Comparison of ENCODE assay signal across 19 mouse cellular contexts in genomic region chr19:28336651-28337510, GRCm38 (mm10).
DNase-seq lines count a peak whose midpoint lies in the region; ATAC-seq lines count a peak whose summit lies in the region.
"Had no signal": no experiment of that assay in that cellular context is flagged by ENCODE, and none has a peak within 500 bp of the region (broad histone marks: within the 10 kb centered on the region; RNA-seq: fewer than 3 reads in every experiment).

No protein-coding gene starts in this region.

- WGBS in embryonic facial prominence, embryonic 11.5 days = 59% methylated on average over 4 of the region's 4 CpGs
- WGBS in embryonic facial prominence, embryonic 10.5 days = 62% methylated on average over 4 of the region's 4 CpGs
- 28% methylated on average over 4 of the region's 4 CpGs for WGBS in hindbrain, embryonic 14.5 days
- WGBS in hindbrain, embryonic 12.5 days = 38% methylated on average over 4 of the region's 4 CpGs
- WGBS in midbrain, embryonic 14.5 days = 18% methylated on average over 4 of the region's 4 CpGs

- H3K36me3 ChIP-seq in embryonic facial prominence, embryonic 11.5 days (replicated peaks; ENCODE audit: control insufficient read depth, insufficient read depth, low read depth, low read length) = no peaks in the 10 kb centered on the region
- H3K36me3 ChIP-seq in embryonic facial prominence, embryonic 10.5 days (replicated peaks) = no peaks in the 10 kb centered on the region
- H3K36me3 ChIP-seq in hindbrain, embryonic 14.5 days (replicated peaks; ENCODE audit: control insufficient read depth, insufficient read depth) = no peaks in the 10 kb centered on the region
- no peaks in the 10 kb centered on the region for H3K36me3 ChIP-seq in hindbrain, embryonic 12.5 days
- H3K36me3 ChIP-seq in midbrain, embryonic 14.5 days (ENCODE audit: control insufficient read depth, insufficient read depth, low read length) = no peaks in the 10 kb centered on the region
- H3K36me3 ChIP-seq: embryonic facial prominence, embryonic 13.5 days; heart, embryonic 10.5 days had no signal

- no peak for ATAC-seq in embryonic facial prominence, embryonic 11.5 days (replicated peaks; ENCODE audit: insufficient number of reproducible peaks, low FRiP score, low TSS enrichment, low read depth)
- no peak; the same call in 1 of the 2 replicates for ATAC-seq in hindbrain, embryonic 14.5 days (ENCODE audit: low FRiP score)
- ATAC-seq in hindbrain, embryonic 12.5 days (ENCODE audit: low FRiP score) = no peak
- ATAC-seq in midbrain, embryonic 14.5 days (ENCODE audit: low FRiP score, low TSS enrichment) = no peak
- ATAC-seq: lung, postnatal 0 days had no signal

- H3K4me3 ChIP-seq in embryonic facial prominence, embryonic 11.5 days (ENCODE audit: low read depth, low read length) = no peak overlapping the region
- no peak overlapping the region for H3K4me3 ChIP-seq in embryonic facial prominence, embryonic 10.5 days
- no peak overlapping the region for H3K4me3 ChIP-seq in hindbrain, embryonic 14.5 days (replicated peaks; ENCODE audit: low read length)
- no peak overlapping the region for H3K4me3 ChIP-seq in hindbrain, embryonic 12.5 days
- H3K4me3 ChIP-seq in midbrain, embryonic 14.5 days (replicated peaks; ENCODE audit: low read depth, low read length) = no peak overlapping the region
- H3K4me3 ChIP-seq: embryonic facial prominence, embryonic 13.5 days; heart, embryonic 10.5 days; megakaryocyte, embryonic 14.5 days had no signal

- H3K4me1 ChIP-seq in embryonic facial prominence, embryonic 11.5 days (ENCODE audit: control insufficient read depth, insufficient read depth, low read length) = no peaks in the 10 kb centered on the region
- H3K4me1 ChIP-seq in embryonic facial prominence, embryonic 10.5 days = peaks cover 36% of the 10 kb centered on the region
- peaks cover 24% of the 10 kb centered on the region for H3K4me1 ChIP-seq in hindbrain, embryonic 14.5 days (replicated peaks; ENCODE audit: control insufficient read depth, insufficient read depth, low read length)
- H3K4me1 ChIP-seq in hindbrain, embryonic 12.5 days = peaks cover 31% of the 10 kb centered on the region
- H3K4me1 ChIP-seq in midbrain, embryonic 14.5 days (ENCODE audit: control insufficient read depth, insufficient read depth, low read length) = peaks cover 36% of the 10 kb centered on the region
- H3K4me1 ChIP-seq: megakaryocyte, embryonic 14.5 days had no signal

- intact Hi-C loops in heart, postnatal 36 days (cut with DNase I) = no loop called here

- no peak overlapping the region for H3K27ac ChIP-seq in embryonic facial prominence, embryonic 11.5 days (replicated peaks; ENCODE audit: low read depth, low read length)
- no peak overlapping the region; the same call in 1 of the 2 replicates for H3K27ac ChIP-seq in embryonic facial prominence, embryonic 10.5 days (replicated peaks)
- 0 out of 2 replicates have a peak overlapping the region, but pooled peaks have one; percentile 5 for H3K27ac ChIP-seq in hindbrain, embryonic 14.5 days
- H3K27ac ChIP-seq in hindbrain, embryonic 12.5 days = no peak overlapping the region; the same call in 1 of the 2 replicates
- H3K27ac ChIP-seq in midbrain, embryonic 14.5 days (replicated peaks; ENCODE audit: low read depth, low read length) = 0 out of 2 replicates have a peak overlapping the region, but pooled peaks have one; percentile 41
- H3K27ac ChIP-seq: liver, embryonic 14.5 days had no signal

- peak; percentile 39 for DNase-seq in embryonic facial prominence, embryonic 11.5 days (ENCODE audit: low spot score)
- DNase-seq in embryonic facial prominence, embryonic 10.5 days (ENCODE audit: low spot score) = no peak
- DNase-seq in hindbrain, embryonic 14.5 days (ENCODE audit: low spot score) = no peak
- DNase-seq in embryo, embryonic 9.5 days (ENCODE audit: extremely low spot score) = peak; percentile 29
- DNase-seq in midbrain, embryonic 14.5 days = peak; percentile 77
- no peak for DNase-seq in kidney, postnatal 25 days
- no peak for DNase-seq in heart, postnatal 36 days
- DNase-seq: cerebellum, postnatal 10 days; gastrocnemius, postnatal 10 days; heart, postnatal 4 days; kidney, adult 2 months; right cerebral cortex, postnatal 25 days; thymus, adult 18-20 months had no signal

- H3K27me3 ChIP-seq in embryonic facial prominence, embryonic 11.5 days (ENCODE audit: control insufficient read depth, insufficient read depth, low read length) = no peaks in the 10 kb centered on the region
- peaks cover 6% of the 10 kb centered on the region; the same call in 1 of the 2 replicates for H3K27me3 ChIP-seq in embryonic facial prominence, embryonic 10.5 days (replicated peaks; ENCODE audit: low read depth, poor library complexity, severe bottlenecking)
- H3K27me3 ChIP-seq in hindbrain, embryonic 14.5 days (ENCODE audit: control insufficient read depth, insufficient read depth, low read length) = no peaks in the 10 kb centered on the region
- no peaks in the 10 kb centered on the region for H3K27me3 ChIP-seq in hindbrain, embryonic 12.5 days
- H3K27me3 ChIP-seq in midbrain, embryonic 14.5 days (ENCODE audit: control insufficient read depth, insufficient read depth, low read length) = peaks cover 22% of the 10 kb centered on the region; the same call in 1 of the 2 replicates
- H3K27me3 ChIP-seq: embryonic facial prominence, embryonic 13.5 days; megakaryocyte, embryonic 14.5 days had no signal

- H3K9me3 ChIP-seq in embryonic facial prominence, embryonic 11.5 days (replicated peaks; ENCODE audit: control insufficient read depth, low read length) = no peaks in the 10 kb centered on the region
- no peaks in the 10 kb centered on the region for H3K9me3 ChIP-seq in embryonic facial prominence, embryonic 10.5 days
- H3K9me3 ChIP-seq in hindbrain, embryonic 14.5 days (ENCODE audit: control insufficient read depth, low read length) = no peaks in the 10 kb centered on the region
- no peaks in the 10 kb centered on the region for H3K9me3 ChIP-seq in hindbrain, embryonic 12.5 days (replicated peaks)
- H3K9me3 ChIP-seq in midbrain, embryonic 14.5 days (ENCODE audit: control insufficient read depth, low read length) = no peaks in the 10 kb centered on the region
- H3K9me3 ChIP-seq: embryonic facial prominence, embryonic 13.5 days; heart, embryonic 10.5 days had no signal

- H3K4me2 ChIP-seq in embryonic facial prominence, embryonic 11.5 days (ENCODE audit: low read depth, low read length) = no peak overlapping the region
- no peak overlapping the region for H3K4me2 ChIP-seq in hindbrain, embryonic 14.5 days (replicated peaks)
- H3K4me2 ChIP-seq in hindbrain, embryonic 12.5 days (replicated peaks) = no peak overlapping the region
- H3K4me2 ChIP-seq in midbrain, embryonic 14.5 days (ENCODE audit: low read length) = no peak overlapping the region
- H3K4me2 ChIP-seq: embryonic facial prominence, embryonic 13.5 days had no signal

- H3K9ac ChIP-seq in embryonic facial prominence, embryonic 11.5 days (replicated peaks; ENCODE audit: low read length) = no peak overlapping the region
- H3K9ac ChIP-seq in hindbrain, embryonic 14.5 days = no peak overlapping the region
- H3K9ac ChIP-seq in hindbrain, embryonic 12.5 days = no peak overlapping the region
- no peak overlapping the region for H3K9ac ChIP-seq in midbrain, embryonic 14.5 days (replicated peaks; ENCODE audit: low read length)
- H3K9ac ChIP-seq: embryonic facial prominence, embryonic 13.5 days; liver, embryonic 14.5 days had no signal

Comparison
In these comparisons a context has a peak if more than half of its experiments do, and no peak if none do; other contexts are left out.
1. DNase-seq: peak in embryonic facial prominence, embryonic 11.5 days (single experiment), embryo, embryonic 9.5 days (single experiment) and midbrain, embryonic 14.5 days (single experiment); none in embryonic facial prominence, embryonic 10.5 days (single experiment), hindbrain, embryonic 14.5 days (single experiment), kidney, postnatal 25 days (0 of 2) and heart, postnatal 36 days (0 of 2).
2. H3K27ac ChIP-seq: peak in hindbrain, embryonic 14.5 days (single experiment) and midbrain, embryonic 14.5 days (single experiment); none in embryonic facial prominence, embryonic 11.5 days (single experiment), embryonic facial prominence, embryonic 10.5 days (single experiment) and hindbrain, embryonic 12.5 days (single experiment).